Mouse (Mus musculus) adrenal gland, adult 18-20 months (tissue): ENCODE data around the gene Ces2e. TPM values are rescaled to one million over a fixed set of nuclear protein-coding genes. Genes with fewer than 3 reads are reported as not detected.
"Not testable (repeated sequence)": the region's sequence is repeated elsewhere in the genome, so short reads cannot be mapped to it uniquely, and the experiment has no call there.

Experiments used
- DNase-seq, 2 experiments: peaks; one replicate each; pipeline ENCODE4 v3.0.0; 2021 to 2022; ENCODE audit warnings: low spot score in 2 of 2
- long read RNA-seq, 2 experiments: library from polyadenylated mRNA; stranded (forward); transcript quantifications; one replicate each; pipeline ENCODE4 v2.0.0; 2021
- total RNA-seq, 2 experiments: library from RNA; stranded (reverse); gene quantifications; 1 replicate in 1 of 2; 2 replicates in 1 of 2; pipeline ENCODE4 v1.2.3; 2021

The Ces2e gene
- 1 to 10 TPM; 3.1 to 3.2 TPM for total RNA-seq
- long read RNA-seq, experiment 1, partial matches to known transcripts: 0 of 2 reads
- long read RNA-seq, experiment 1, other reads (novel, unspliced or antisense): 0 of 2 reads
- long read RNA-seq, experiment 2, partial matches to known transcripts: 3 of 6 reads
- long read RNA-seq, experiment 2, other reads (novel, unspliced or antisense): 1 of 6 reads

DNA sequence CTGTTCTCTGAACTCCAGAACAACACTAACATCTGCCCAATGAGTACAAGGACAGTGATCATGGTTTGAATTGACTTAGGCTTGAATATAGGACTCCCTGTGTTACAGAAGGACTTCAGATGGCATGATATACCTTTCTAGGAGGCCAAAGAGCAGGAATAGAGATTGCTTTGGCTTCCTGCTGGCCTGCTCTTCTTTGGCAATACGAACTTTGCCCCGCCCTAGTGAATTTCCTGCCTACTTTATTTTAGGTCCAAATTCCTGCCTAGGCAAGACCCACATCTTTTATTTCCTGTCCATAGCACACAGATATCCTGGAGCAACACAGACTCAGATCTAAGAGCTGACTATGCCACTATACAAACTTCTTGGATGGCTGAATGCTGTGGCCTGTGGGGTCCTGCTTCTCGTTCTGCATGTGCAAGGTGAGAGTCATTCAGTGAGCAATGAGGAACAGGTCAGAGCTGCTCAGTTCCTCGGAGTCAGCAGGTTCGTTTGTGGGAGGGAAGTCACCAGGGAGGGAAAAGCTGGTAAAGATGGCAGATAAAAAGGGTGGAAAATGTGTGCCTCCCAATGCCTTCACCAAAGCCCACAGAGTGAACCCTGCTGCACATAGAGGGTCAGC lies at the start of gene Ces2e:
TSS of gene Ces2e (plus strand) at position 289 of the 625 bp plus-strand sequence.
- DNase-seq: no peak

DNA sequence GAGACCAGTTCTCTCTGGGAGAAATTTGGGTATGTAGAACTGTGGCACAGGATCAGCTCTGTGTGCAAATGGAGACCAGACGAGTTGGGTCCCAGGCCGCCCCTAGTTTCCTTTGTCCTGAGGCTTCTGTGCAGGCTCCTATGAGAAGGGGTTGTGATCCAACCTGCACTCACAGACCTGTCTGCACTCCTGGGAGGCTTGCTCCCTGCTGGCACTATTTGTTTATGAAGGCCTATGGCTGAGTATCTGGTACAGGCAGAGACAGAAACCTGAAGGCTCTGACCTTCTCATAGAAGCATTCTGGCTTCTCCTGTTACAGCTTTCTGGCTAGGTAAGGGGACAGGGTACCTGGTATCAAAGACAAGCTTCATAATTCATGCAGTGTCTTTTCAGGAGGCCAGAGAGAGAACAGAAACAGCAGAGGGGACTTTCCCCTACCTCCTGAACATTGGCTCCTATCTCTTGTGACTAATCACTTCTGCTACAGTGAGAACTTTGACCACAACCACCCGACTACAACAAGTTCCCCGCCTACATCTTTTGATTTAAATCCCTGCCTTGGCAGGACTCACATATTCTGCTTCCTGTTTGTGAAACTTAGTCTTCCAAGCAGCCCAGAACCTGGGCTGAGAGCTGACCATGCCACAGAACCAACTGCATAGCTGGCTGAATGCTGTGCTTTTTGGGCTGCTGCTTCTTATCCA lies 39.7 kb upstream of the Ces2e start:
- not testable (repeated sequence) for DNase-seq

DNA sequence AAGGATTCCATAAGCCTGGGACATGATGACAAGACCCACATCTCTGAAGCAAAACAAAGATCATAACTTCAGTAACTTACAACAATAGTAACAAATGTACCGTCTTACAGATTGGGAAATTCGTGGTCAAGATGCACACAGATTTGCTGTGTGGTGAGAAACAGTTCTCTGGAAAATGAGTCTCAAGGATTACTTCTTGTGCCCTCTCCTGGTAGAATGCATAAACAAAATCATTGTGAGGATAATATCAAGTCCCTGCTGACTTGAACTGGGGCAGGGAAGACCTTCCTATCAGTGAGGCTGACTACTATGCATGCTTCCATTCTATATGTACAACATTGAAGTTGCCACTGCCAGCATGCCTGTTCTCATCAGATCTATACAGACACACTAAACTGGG lies 24.3 kb upstream of the Ces2e start:
- DNase-seq: no peak

DNA sequence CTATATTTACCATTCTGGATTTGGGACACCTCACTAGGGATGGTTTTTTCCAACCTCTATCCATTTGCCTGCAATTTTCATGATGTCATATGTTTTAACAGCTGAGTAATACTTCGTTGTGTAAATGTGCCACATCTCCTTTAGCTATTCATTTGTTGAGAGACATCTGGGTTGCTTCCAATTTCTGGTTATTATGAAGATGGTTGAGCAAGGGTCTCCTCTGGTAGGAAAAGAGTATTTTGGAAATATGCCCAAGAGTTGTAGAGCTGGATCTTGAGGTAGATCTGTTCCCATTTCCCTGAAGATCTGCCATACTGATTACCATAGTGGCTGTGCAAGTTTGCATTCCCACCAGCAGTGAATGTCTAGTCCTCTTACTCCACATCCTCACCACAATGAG lies 18.9 kb upstream of the Ces2e start:
- DNase-seq: no peak

DNA sequence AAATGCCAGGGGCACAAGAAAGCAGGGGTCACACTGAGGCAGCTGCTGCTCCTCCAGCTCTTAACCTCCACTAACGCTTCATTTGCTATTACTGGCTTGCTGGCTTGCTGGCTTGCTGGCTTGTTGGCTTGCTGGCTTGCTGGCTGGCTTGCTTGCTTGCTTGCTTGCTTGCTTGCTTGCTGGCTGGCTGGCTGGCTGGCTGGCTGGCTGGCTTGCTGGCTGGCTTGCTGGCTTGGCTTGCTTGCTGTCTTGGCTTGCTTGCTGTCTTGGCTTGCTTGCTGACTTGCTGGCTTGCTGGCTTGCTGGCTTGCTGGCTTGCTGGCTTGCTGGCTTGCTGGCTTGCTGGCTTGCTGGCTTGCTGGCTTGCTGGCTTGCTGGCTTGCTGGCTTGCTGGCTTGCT lies 17.0 kb upstream of the Ces2e start:
- DNase-seq: peak in 1 of 2 experiments; percentile 28

DNA sequence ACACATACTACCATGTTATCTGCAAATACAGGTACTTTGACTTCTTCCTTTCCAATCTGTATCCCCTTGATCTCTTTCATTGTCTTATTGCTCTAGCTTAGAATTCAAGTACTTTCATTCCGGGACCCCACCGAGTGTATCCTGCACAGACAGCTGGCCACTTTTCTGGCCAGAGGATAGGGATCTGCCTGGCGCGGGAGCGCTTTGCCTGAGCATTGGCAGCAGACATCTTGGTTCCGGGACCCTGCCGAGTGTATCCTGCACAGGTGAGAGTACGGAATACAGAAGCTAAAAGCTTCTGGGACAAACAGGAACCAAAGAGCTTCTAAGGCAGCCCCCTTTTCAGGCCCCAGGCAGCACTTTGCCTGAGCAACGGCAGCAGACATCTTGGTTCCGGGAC lies 16.4 kb upstream of the Ces2e start:
- not testable (repeated sequence) for DNase-seq

DNA sequence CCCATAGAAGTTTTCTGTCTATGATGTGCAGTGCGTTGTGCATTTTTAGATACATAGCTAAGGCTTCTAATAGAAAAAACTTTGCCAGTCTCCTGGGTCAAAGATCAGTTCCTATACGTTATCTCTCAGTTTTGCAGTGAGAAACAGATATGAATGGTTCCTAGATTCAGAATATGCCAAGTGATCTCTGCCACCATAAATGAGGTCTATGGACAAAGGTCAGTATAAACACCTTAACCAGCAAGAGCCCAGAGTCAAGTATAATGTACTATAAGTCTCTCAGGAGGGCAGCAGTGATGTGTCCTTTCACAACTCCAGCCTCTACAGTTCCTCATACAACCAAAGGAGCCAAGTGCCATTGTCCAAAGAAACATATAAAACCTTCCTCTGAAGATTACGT lies 1.2 kb downstream of the Ces2e start:
- DNase-seq: no peak

DNA sequence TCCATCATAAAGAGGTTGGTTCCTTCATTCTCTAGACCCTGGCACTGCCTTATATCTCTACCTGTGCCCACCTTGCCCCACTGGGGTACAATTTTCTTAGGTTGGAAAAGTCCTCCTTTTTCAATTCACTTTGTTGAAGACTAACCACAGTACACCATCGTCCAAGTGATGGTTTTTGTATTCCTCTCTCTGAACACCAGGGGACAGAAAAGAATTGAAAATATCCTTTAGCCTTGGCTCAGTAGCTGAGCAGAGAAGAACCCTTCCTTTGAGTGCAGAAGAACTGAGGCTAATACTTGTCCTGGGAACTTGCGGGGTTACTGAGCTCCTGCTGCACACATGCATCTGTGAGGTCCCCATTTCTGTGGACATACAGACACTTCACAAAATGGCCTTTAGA lies 18.6 kb downstream of the Ces2e start:
- no peak for DNase-seq

DNA sequence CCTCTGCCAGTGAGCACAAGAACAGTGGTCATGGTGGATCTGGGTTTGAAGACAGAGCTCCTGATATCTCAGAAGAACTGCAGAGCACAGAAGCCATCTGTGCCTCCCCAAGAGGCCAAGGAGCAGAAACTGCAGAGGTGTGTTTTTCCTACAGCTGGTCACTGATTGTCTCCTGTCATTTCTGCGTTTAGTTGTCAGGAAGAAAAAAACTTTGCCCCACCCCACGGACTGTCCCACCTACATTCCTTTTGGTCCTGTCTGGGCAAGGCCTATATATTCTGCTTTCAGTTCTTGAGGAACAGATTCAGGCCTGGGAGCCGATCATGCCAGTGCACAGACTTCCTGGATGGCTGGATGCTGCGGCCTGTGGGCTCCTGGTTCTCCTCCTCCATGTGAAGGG lies 21.0 kb downstream of the Ces2e start, which contains the start of gene Ces2f:
TSS of gene Ces2f (plus strand) at position 301 of the 400 bp plus-strand sequence.
- no peak for DNase-seq

DNA sequence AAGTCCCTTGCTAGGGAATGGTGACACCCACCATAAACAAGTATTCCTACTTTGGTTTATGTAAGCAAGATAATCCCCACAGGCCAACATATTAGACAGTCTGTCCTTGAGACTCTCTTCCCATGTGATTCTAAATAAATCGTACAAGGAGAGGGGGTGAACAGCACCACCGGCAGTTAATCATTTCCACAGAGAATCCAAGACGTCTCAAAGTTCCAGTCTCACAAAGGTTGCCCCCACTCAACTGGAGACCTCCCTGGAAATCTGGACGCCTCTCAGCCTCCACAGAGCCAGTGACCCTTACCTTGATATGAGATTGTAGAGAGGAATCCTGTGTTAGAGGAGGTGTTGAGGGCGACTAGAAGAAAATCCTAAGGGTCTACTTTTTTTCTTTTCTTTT lies 23.0 kb downstream of the Ces2e start:
- DNase-seq: no peak

DNA sequence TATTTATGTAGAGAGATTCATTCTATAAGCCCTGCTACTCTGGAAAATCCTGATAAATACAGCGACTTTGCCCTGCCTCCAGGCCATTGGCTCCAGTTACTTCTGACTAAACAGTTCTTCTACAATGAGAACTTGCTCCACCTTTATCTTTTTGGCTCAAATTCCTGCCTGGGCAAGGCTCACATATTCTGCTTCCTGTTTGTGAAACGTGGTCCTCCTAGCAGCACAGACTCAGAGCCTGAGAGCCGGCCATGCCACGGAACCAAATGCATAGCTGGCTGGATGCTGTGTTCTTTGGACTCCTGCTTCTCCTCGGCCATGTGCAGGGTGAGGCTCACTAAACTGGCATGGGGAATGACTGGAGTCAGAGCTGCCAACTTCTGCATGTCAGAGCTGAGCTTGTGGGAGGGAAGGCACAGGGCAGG lies 35.5 kb downstream of the Ces2e start, which contains the start of gene Ces2g:
TSS of gene Ces2g (plus strand) at position 182 of the 425 bp plus-strand sequence.
- no peak for DNase-seq

DNA sequence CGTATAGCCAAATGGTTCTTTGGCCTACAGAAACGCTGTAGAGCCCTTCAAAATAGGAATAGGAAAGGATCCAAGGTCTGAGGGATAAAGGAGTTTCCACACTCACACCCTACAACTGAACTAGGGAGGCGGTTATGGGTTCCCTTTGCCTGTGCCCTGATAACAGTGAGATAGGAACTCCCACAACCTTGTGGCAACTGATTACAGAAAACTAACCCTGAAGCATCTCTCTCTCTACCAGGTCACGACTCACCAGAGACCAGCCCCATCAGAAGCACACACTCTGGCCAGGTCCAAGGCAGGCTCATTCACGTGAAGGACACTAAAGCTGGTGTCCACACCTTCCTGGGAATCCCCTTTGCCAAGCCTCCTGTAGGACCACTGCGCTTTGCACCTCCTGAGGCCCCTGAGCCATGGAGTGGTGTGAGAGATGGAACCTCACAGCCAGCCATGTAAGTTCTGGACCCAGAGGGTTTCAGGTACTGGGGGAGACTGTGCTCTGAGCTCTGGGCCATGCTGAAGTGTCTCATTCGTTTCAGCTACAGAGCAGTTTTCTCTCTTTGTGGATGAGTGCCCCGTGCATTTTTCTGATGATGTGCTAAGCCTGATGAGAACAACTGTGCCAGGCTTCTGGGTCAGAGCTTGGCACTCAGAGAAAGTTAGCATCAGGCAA lies 36.3 kb downstream of the Ces2e start:
- no peak for DNase-seq

DNA sequence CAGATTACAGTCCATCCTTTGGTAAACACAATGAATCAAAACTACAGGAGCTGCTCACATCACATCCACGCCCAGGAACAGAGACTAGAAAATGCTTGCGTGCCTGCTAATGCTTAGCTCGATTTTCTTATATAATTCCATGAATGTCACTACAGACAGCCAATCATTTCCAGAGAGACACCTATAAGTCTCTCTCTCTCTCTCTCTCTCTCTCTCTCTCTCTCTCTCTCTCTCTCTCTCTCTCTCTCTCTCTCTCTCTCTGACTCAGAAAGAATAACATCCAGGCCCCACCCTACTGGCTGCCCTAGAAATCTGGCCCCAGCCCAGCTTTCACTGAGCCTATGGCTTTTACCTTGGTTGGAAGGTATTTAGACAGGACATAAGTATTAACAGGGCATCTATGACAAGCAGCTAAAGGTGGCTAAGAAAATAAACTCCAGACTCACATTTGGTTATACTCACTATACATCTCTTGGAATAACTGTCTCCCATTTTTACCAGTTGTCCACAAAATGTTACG lies 37.4 kb downstream of the Ces2e start:
- no peak for DNase-seq

DNA sequence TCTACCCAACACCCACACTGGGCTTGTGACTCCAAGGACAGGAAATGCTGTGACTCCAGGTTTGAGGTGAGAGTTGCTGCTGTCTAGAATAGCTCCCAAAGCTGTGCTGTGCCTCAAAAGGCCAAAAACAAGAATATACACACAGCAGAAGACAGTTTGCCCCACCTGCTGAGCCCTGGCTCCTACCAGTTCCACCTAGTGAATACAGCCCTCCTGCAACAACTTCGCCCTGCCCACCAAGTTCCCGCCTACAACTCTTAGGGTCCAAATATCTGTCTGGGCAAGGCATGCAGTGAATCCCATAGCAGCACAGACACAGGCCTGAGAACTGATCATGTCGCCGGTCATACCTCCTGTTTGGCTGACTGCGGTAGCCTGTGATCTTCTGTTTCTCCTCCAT lies 58.1 kb downstream of the Ces2e start:
- DNase-seq: no peak

Other genes starting within 250 kb of the Ces2e start
- not detected for gene Ces2a, start 192.3 kb upstream of the Ces2e start, total RNA-seq
- under 1 TPM; 0.19 to 0.36 TPM for gene Ces2b, start 94.7 kb upstream of the Ces2e start, total RNA-seq
- gene Ces2c, start 79.2 kb upstream of the Ces2e start, total RNA-seq: not detected
- not detected for gene Ces2f, start 21.1 kb downstream of the Ces2e start, total RNA-seq
- 1 to 10 TPM; 2.0 to 4.2 TPM for gene Ces2g, start 35.5 kb downstream of the Ces2e start, total RNA-seq
- gene Ces2h, start 74.6 kb downstream of the Ces2e start, total RNA-seq: not detected
- gene Ces3a, start 122.3 kb downstream of the Ces2e start, total RNA-seq: under 1 TPM in 1 of 2 experiments, not detected in 1; 0.27 TPM
- gene Ces3b, start 157.5 kb downstream of the Ces2e start, total RNA-seq: not detected
- not detected for gene Ces4a, start 205.5 kb downstream of the Ces2e start, total RNA-seq
- 100 to 1,000 TPM in 1 of 2 experiments, 10 to 100 TPM in 1; 89.7 to 105 TPM for gene Cbfb, start 244.4 kb downstream of the Ces2e start, total RNA-seq